Mouse (Mus musculus) hindbrain, postnatal 0 days (tissue): ENCODE results near the gene Esyt1. TPM values are rescaled to one million over a fixed set of nuclear protein-coding genes. Genes with fewer than 3 reads are reported as not detected.

Source experiments
- ATAC-seq: fragments of 200-750 bp; cut with Nextera tagmentation; 2 replicates; pipeline ENCODE4 v1.8.0; 2017; ENCODE audit warnings: mild to moderate bottlenecking, moderate TSS enrichment, moderate library complexity
- DNase-seq: peaks from one replicate; pipeline ENCODE4 v3.0.0-alpha.2; 2015; ENCODE audit warnings: low spot score
- H3K27ac ChIP-seq: fragments of 300-500 bp; sonication (generic); 2 replicates; pipeline ENCODE4 v1.5.1; 2014; ENCODE audit warnings: mild to moderate bottlenecking
- H3K27me3 ChIP-seq: fragments of 300-500 bp; sonication (generic); 2 replicates; pipeline ENCODE4 v1.6.1; 2014; ENCODE audit warnings: low read length, mixed read lengths; ENCODE audit not compliant: insufficient read depth
- H3K36me3 ChIP-seq: fragments of 300-500 bp; sonication (generic); 2 replicates; pipeline ENCODE4 v1.6.1; 2014; ENCODE audit warnings: low read length, mixed read lengths; ENCODE audit not compliant: insufficient read depth
- H3K4me1 ChIP-seq: fragments of 300-500 bp; sonication (generic); 2 replicates; pipeline ENCODE4 v1.6.1; 2014; ENCODE audit warnings: antibody characterized with exemption, low read length, mixed read lengths; ENCODE audit not compliant: insufficient read depth
- H3K4me2 ChIP-seq: fragments of 300-500 bp; sonication (generic); 2 replicates; pipeline ENCODE4 v1.6.1; 2014; ENCODE audit warnings: low read depth, mild to moderate bottlenecking, low read length, moderate library complexity, mixed read lengths
- H3K4me3 ChIP-seq: fragments of 300-500 bp; sonication (generic); 2 replicates; pipeline ENCODE4 v1.5.1; 2014; ENCODE audit warnings: low read length
- H3K9ac ChIP-seq: fragments of 300-500 bp; sonication (generic); replicated peaks from 2 replicates; pipeline ENCODE4 v1.6.1; 2014; ENCODE audit warnings: mild to moderate bottlenecking, low read length, moderate library complexity, mixed read lengths
- H3K9me3 ChIP-seq: fragments of 300-500 bp; sonication (generic); 2 replicates; pipeline ENCODE4 v1.6.1; 2016; ENCODE audit warnings: low read length, mixed read lengths
- CTCF ChIP-seq: IDR thresholded peaks from 2 replicates; pipeline ENCODE4 v1.5.1; 2016; ENCODE audit warnings: antibody characterized with exemption, control low read depth, low read depth
- WGBS: fragments of 180-500 bp; shearing (Covaris S2); extraction: QIAGEN DNeasy Blood & Tissue Kit; methylation state at CpG from one replicate; pipeline ENCODE4 v1.1.7; 2014; 5-methylcytosine and 5-hydroxymethylcytosine counted together
- polyA plus RNA-seq: library from polyadenylated mRNA; unstranded; fragments of >200 nt; fragmentation: Nextera tagmentation; extraction: Ambion mirVana; gene quantifications from 2 replicates; pipeline ENCODE4 v1.2.1, GENCODE M21; 2015
- total RNA-seq: library from RNA; depleted of rRNA; stranded (reverse); fragments of >200 nt; gene quantifications from 2 replicates; pipeline ENCODE4 v1.2.3, GENCODE M21; 2014

The Esyt1 gene
- total and polyA plus RNA-seq, 2 experiments from 2014 or later, result 13.3 to 22.9 TPM

GRCm38 (mm10) chr10:128516029-128516428 is 9.6 kb downstream of the Esyt1 start:
- peaks cover 19% of the 10 kb centered on the region; the same call in 1 of the 2 replicates for H3K36me3 ChIP-seq
- no peak overlapping the region for H3K4me3 ChIP-seq
- H3K27me3 ChIP-seq, result no peaks in the 10 kb centered on the region
- ATAC-seq (no peak; the same call in 1 of the 2 replicates), DNase-seq (no peak)
- no peak overlapping the region for H3K4me2 ChIP-seq
- no peak overlapping the region for H3K27ac ChIP-seq
- H3K9me3 ChIP-seq, result no peaks in the 10 kb centered on the region
- H3K9ac ChIP-seq, result no peak overlapping the region
- H3K4me1 ChIP-seq, result no peaks in the 10 kb centered on the region
- TF ChIP-seq CTCF, result no peak
- WGBS, result 32% methylated on average over 20 of the region's 20 CpGs

GRCm38 (mm10) chr10:128515044-128515443 is 10.6 kb downstream of the Esyt1 start:
- H3K9ac ChIP-seq, result no peak overlapping the region
- H3K36me3 ChIP-seq, result peaks cover 13% of the 10 kb centered on the region; the same call in 1 of the 2 replicates
- H3K4me3 ChIP-seq, result no peak overlapping the region
- WGBS, result 81% methylated on average over 4 of the region's 4 CpGs
- H3K4me2 ChIP-seq, result no peak overlapping the region
- H3K27ac ChIP-seq, result no peak overlapping the region
- TF ChIP-seq CTCF, result no peak
- H3K9me3 ChIP-seq, result no peaks in the 10 kb centered on the region
- no peaks in the 10 kb centered on the region for H3K27me3 ChIP-seq
- H3K4me1 ChIP-seq, result no peaks in the 10 kb centered on the region
- ATAC-seq (no peak), DNase-seq (no peak)

GRCm38 (mm10) chr10:128511761-128512160 is 13.9 kb downstream of the Esyt1 start:
- no peaks in the 10 kb centered on the region for H3K27me3 ChIP-seq
- H3K27ac ChIP-seq, result no peak overlapping the region
- no peak for ATAC-seq
- no peak overlapping the region for H3K9ac ChIP-seq
- H3K4me2 ChIP-seq, result no peak overlapping the region
- no peaks in the 10 kb centered on the region for H3K9me3 ChIP-seq
- H3K4me3 ChIP-seq, result no peak overlapping the region
- no peak for DNase-seq
- H3K4me1 ChIP-seq, result no peaks in the 10 kb centered on the region
- 86% methylated on average over 12 of the region's 12 CpGs for WGBS
- no peak for TF ChIP-seq CTCF
- H3K36me3 ChIP-seq, result peaks cover 13% of the 10 kb centered on the region; the same call in 1 of the 2 replicates

- no peaks in the 10 kb centered on the region for H3K27me3 ChIP-seq
- H3K36me3 ChIP-seq, result peaks cover 13% of the 10 kb centered on the region; the same call in 1 of the 2 replicates
- H3K4me1 ChIP-seq, result no peaks in the 10 kb centered on the region
- H3K4me2 ChIP-seq, result no peak overlapping the region
- ATAC-seq (no peak), DNase-seq (no peak)
- WGBS, result 89% methylated on average over 9 of the region's 9 CpGs
- H3K27ac ChIP-seq, result no peak overlapping the region
- H3K9ac ChIP-seq, result no peak overlapping the region
- no peak for TF ChIP-seq CTCF
- H3K4me3 ChIP-seq, result no peak overlapping the region
- H3K9me3 ChIP-seq, result no peaks in the 10 kb centered on the region
Observed at GRCm38 (mm10) chr10:128511189-128511588, 14.5 kb downstream of the Esyt1 start.

GRCm38 (mm10) chr10:128510301-128510700 is 15.4 kb downstream of the Esyt1 start:
- DNase-seq, result no peak
- H3K27me3 ChIP-seq, result no peaks in the 10 kb centered on the region

GRCm38 (mm10) chr10:128509831-128510230 is 15.8 kb downstream of the Esyt1 start:
- Histone ChIP-seq H3K4me3 (no peak overlapping the region), H3K27me3 (no peaks in the 10 kb centered on the region), H3K36me3 (peaks cover 13% of the 10 kb centered on the region; the same call in 1 of the 2 replicates), H3K27ac (no peak overlapping the region), H3K9me3 (no peaks in the 10 kb centered on the region), H3K4me2 (no peak overlapping the region), H3K4me1 (no peaks in the 10 kb centered on the region), H3K9ac (no peak overlapping the region)
- no peak for TF ChIP-seq CTCF
- DNase-seq, result no peak
- ATAC-seq, result no peak
- 87% methylated on average over 4 of the region's 4 CpGs for WGBS

More at GRCm38 (mm10) chr10:128510301-128510700, 15.4 kb downstream of the Esyt1 start:
- peaks cover 13% of the 10 kb centered on the region; the same call in 1 of the 2 replicates for H3K36me3 ChIP-seq
- H3K9ac ChIP-seq, result no peak overlapping the region
- no peak for ATAC-seq
- no peak overlapping the region for H3K4me2 ChIP-seq
- no peaks in the 10 kb centered on the region for H3K9me3 ChIP-seq
- no peak for TF ChIP-seq CTCF
- H3K4me1 ChIP-seq, result no peaks in the 10 kb centered on the region
- no peak overlapping the region for H3K4me3 ChIP-seq
- 88% methylated on average over 11 of the region's 11 CpGs for WGBS
- H3K27ac ChIP-seq, result no peak overlapping the region

GRCm38 (mm10) chr10:128509203-128509602 is 16.5 kb downstream of the Esyt1 start:
- H3K4me2 ChIP-seq, result no peak overlapping the region
- H3K9ac ChIP-seq, result no peak overlapping the region
- H3K36me3 ChIP-seq, result peaks cover 13% of the 10 kb centered on the region; the same call in 1 of the 2 replicates
- H3K9me3 ChIP-seq, result no peaks in the 10 kb centered on the region
- no peak for DNase-seq
- WGBS, result 86% methylated on average over 9 of the region's 9 CpGs
- H3K4me3 ChIP-seq, result no peak overlapping the region
- no peaks in the 10 kb centered on the region for H3K27me3 ChIP-seq
- H3K4me1 ChIP-seq, result no peaks in the 10 kb centered on the region
- TF ChIP-seq CTCF, result no peak
- no peak for ATAC-seq
- no peak overlapping the region for H3K27ac ChIP-seq
